Mouse (Mus musculus): ENCODE results near the gene H2-Q6. TPM values are rescaled to one million over a fixed set of nuclear protein-coding genes. Genes with fewer than 3 reads are reported as not detected.

H2-Q6 gene
- total RNA-seq, 2 experiments from 2014 or later: 0.34 TPM; not detected in 1

Other genes with a start within 250 kb of the H2-Q6 start
- 10 to 100 TPM; 10.8 to 11.1 TPM for gene Aif1, start 248.8 kb upstream of the H2-Q6 start, total RNA-seq (2021)
- 10 to 100 TPM in 1 of 2 experiments, 1 to 10 TPM in 1; 6.1 to 10.1 TPM for gene Lst1, start 236.4 kb upstream of the H2-Q6 start, total RNA-seq (2021)
- gene Ltb, start 230.4 kb upstream of the H2-Q6 start, total RNA-seq (2021): under 1 TPM; 0.64 to 0.99 TPM
- not detected for gene Tnf, start 222.8 kb upstream of the H2-Q6 start, total RNA-seq (2021)
- gene Lta, start 219.5 kb upstream of the H2-Q6 start, total RNA-seq (2021): under 1 TPM; 0.34 to 0.39 TPM
- not detected for gene Gm16181, start 204.0 kb upstream of the H2-Q6 start, total RNA-seq (2021)
- gene Atp6v1g2, start 191.2 kb upstream of the H2-Q6 start, total RNA-seq (2021): 100 to 1,000 TPM; 514 to 578 TPM
- 10 to 100 TPM; 11.7 to 12.8 TPM for gene Nfkbil1, start 189.1 kb upstream of the H2-Q6 start, total RNA-seq (2021)
- gene Ddx39b, start 183.1 kb upstream of the H2-Q6 start, total RNA-seq (2021): 100 to 1,000 TPM; 207 to 209 TPM
- 10 to 100 TPM; 18.5 to 18.7 TPM for gene H2-D1, start 162.1 kb upstream of the H2-Q6 start, total RNA-seq (2021)
- gene H2-Q1, start 104.4 kb upstream of the H2-Q6 start, total RNA-seq (2021): under 1 TPM; 0.39 to 0.96 TPM
- gene H2-Q2, start 82.6 kb upstream of the H2-Q6 start, total RNA-seq (2021): under 1 TPM; 0.30 to 0.78 TPM
- 1 to 10 TPM; 1.4 to 1.9 TPM for gene H2-Q4, start 45.2 kb upstream of the H2-Q6 start, total RNA-seq (2021)
- gene H2-Q7, start 14.3 kb downstream of the H2-Q6 start, total RNA-seq (2021): under 1 TPM; 0.30 to 0.34 TPM
- gene H2-Q10, start 45.2 kb downstream of the H2-Q6 start, total RNA-seq (2021): under 1 TPM; 0.09 to 0.39 TPM
- not detected for gene Pou5f1, start 81.2 kb downstream of the H2-Q6 start, total RNA-seq (2021)
- gene Tcf19, start 92.0 kb downstream of the H2-Q6 start, total RNA-seq (2021): 10 to 100 TPM in 1 of 2 experiments, 1 to 10 TPM in 1; 9.5 to 10.3 TPM
- gene Cchcr1, start 92.2 kb downstream of the H2-Q6 start, total RNA-seq (2021): 10 to 100 TPM; 10.0 to 11.9 TPM
- under 1 TPM; 0.60 to 0.82 TPM for gene Psors1c2, start 108.4 kb downstream of the H2-Q6 start, total RNA-seq (2021)
- gene Cdsn, start 127.3 kb downstream of the H2-Q6 start, total RNA-seq (2021): 1 to 10 TPM; 1.1 to 1.3 TPM
- gene 2300002M23Rik, start 142.6 kb downstream of the H2-Q6 start, total RNA-seq (2021): not detected
- gene Sfta2, start 176.7 kb downstream of the H2-Q6 start, total RNA-seq (2021): not detected
- gene Gm9573, start 201.8 kb downstream of the H2-Q6 start, total RNA-seq (2021): not detected
- gene Mucl3, start 218.8 kb downstream of the H2-Q6 start, total RNA-seq (2021): not detected
- gene Vars2, start 242.7 kb downstream of the H2-Q6 start, total RNA-seq (2021): 10 to 100 TPM; 31.1 to 32.6 TPM
- 10 to 100 TPM; 27.7 to 28.9 TPM for gene Gtf2h4, start 248.9 kb downstream of the H2-Q6 start, total RNA-seq (2021)